Mouse (Mus musculus) CH12.LX (cell line): ENCODE data around the gene Neb.

Experiments used
- CHD1 ChIP-seq: IDR thresholded peaks from 2 replicates; pipeline ENCODE4 v1.6.1; 2012; ENCODE audit warnings: low read depth, low read length, improper control_type of control experiment, inconsistent platforms
- CTCF ChIP-seq, 2 experiments: IDR thresholded peaks in 1 of 2; conservative IDR thresholded peaks in 1 of 2; 2 replicates each; pipeline ENCODE4 v1.5.1; 2011 to 2012; ENCODE audit warnings: low read depth in 2 of 2, low read length in 2 of 2, improper control_type of control experiment in 1 of 2, inconsistent platforms in 1 of 2, mild to moderate bottlenecking in 1 of 2, moderate library complexity in 1 of 2
- ELF1 ChIP-seq: IDR thresholded peaks from 2 replicates; pipeline ENCODE4 v1.6.1; 2014; ENCODE audit warnings: low read depth, mild to moderate bottlenecking, inconsistent platforms, low read length, improper control_type of control experiment
- EP300 ChIP-seq: IDR thresholded peaks from 2 replicates; pipeline ENCODE4 v1.6.1; 2011; ENCODE audit warnings: low read length, improper control_type of control experiment
- GABPA ChIP-seq: IDR thresholded peaks from 2 replicates; pipeline ENCODE4 v1.6.1; 2012; ENCODE audit warnings: low read depth, low read length, improper control_type of control experiment, inconsistent platforms; ENCODE audit not compliant: insufficient replicate concordance
- MEF2A ChIP-seq: IDR thresholded peaks from 2 replicates; pipeline ENCODE4 v1.6.1; 2014; ENCODE audit warnings: low read depth, mild to moderate bottlenecking, inconsistent platforms, low read length, improper control_type of control experiment, borderline replicate concordance
- NELFE ChIP-seq: IDR thresholded peaks from 2 replicates; pipeline ENCODE4 v1.6.1; 2011; ENCODE audit warnings: low read depth, low read length, improper control_type of control experiment
- POLR2A ChIP-seq: IDR thresholded peaks from 2 replicates; pipeline ENCODE4 v1.6.1; 2011; ENCODE audit warnings: low read depth, mild to moderate bottlenecking, improper control_type of control experiment, low read length
- TBP ChIP-seq: conservative IDR thresholded peaks from 2 replicates; pipeline ENCODE4 v1.6.1; 2011; ENCODE audit warnings: low read depth, low read length, improper control_type of control experiment
- USF1 ChIP-seq: IDR thresholded peaks from 2 replicates; pipeline ENCODE4 v1.6.1; 2014; ENCODE audit warnings: low read depth, mild to moderate bottlenecking, inconsistent platforms, low read length, improper control_type of control experiment
- ZC3H11A ChIP-seq: IDR thresholded peaks from 2 replicates; pipeline ENCODE4 v1.6.1; 2012; ENCODE audit warnings: low read depth, mild to moderate bottlenecking, inconsistent platforms, low read length, improper control_type of control experiment
- ZKSCAN1 ChIP-seq: IDR thresholded peaks from 2 replicates; pipeline ENCODE4 v1.6.1; 2012; ENCODE audit warnings: low read depth, inconsistent platforms, low read length, improper control_type of control experiment, borderline replicate concordance
- ZMIZ1 ChIP-seq: IDR thresholded peaks from 2 replicates; pipeline ENCODE4 v1.6.1; 2012; ENCODE audit warnings: low read depth, mild to moderate bottlenecking, inconsistent platforms, low read length, improper control_type of control experiment
- ZNF384 ChIP-seq: IDR thresholded peaks from 2 replicates; pipeline ENCODE4 v1.6.1; 2012; ENCODE audit warnings: low read depth, low read length, improper control_type of control experiment, inconsistent platforms

DNA sequence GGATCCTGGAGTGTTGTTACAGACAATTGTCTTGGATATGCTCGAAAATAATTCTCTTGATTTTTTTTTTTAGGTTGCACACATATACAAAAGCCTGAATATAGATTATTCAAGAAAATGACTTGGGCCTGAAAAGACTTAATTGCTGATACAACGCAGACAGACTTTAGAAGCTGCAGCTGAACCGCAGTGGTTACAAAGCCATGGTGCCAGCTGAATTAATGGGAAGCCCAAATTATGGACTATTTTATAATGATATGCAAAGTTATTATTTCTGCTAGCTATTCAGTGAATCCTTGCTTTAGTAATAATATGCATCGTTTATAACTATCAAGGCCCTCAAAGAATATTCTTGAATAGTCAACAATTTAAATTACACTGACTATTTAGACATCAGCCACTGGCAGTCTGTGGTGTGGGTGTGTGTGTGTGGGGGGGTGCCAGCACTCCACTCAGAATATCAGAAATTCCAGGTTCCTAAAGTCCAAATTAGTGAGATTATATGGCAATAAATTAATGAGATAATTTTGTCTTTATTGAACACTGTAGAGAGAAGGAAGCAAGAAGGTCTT is 50.9 kb downstream of the Neb start:
- no peak for TF ChIP-seq CTCF (conservative IDR thresholded peaks at IDR 0.05 in 1 of 2, IDR thresholded peaks at IDR 0.05 in 1 of 2; ENCODE audit: low read depth in 2 of 2, low read length in 2 of 2)
- TF ChIP-seq ELF1: no peak
- no peak for TF ChIP-seq CHD1
- no peak for TF ChIP-seq NELFE
- TF ChIP-seq ZNF384: no peak
- TF ChIP-seq POLR2A: no peak
- no peak for TF ChIP-seq TBP
- TF ChIP-seq USF1: no peak
- no peak for TF ChIP-seq ZKSCAN1
- TF ChIP-seq ZMIZ1: no peak
- TF ChIP-seq ZC3H11A: no peak
- TF ChIP-seq GABPA: no peak
- TF ChIP-seq MEF2A: no peak
- TF ChIP-seq EP300: no peak
